8 mouse cellular contexts compared by ENCODE assay signal in the genomic region with DNA sequence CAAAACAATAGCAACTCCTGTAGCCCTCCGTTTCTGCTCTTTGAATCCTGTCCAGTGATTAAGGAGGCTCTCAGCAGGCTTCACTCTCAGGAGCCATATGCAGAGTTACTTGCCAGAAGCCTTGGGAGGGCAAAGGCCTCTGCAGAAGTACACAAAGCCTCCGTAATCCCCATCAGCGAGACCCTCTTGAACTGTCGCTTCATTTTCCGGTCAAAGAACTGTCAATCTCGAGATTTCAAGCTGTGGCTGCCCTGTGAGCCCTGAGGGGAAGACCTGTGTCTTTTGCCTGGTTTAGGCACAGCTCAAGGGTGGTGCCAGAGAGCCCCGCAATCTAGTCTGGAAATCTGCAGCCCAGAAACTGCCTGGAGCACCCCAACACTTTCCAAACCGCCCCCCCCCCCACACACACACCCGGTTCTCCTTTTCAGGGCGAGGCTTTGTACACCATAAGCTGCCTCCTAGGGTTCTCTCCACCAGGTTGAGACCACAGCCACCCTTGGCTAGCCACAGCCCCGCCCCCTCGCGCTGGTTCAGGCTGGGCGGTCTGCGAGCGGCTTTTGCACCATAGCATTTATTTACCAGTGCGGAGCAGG. TPM values are rescaled to one million over a fixed set of nuclear protein-coding genes. Genes with fewer than 3 reads are reported as not detected.
A peak's percentile ranks its signal among the peaks of the same experiment; 100 is the strongest.
DNase-seq lines count a peak whose midpoint lies in the region; ATAC-seq lines count a peak whose summit lies in the region.

No protein-coding gene starts in this region.

- H3K27ac ChIP-seq in heart, embryonic 10.5 days, result peak overlapping the region; percentile 54; the same call in 1 of the 2 replicates
- H3K27ac ChIP-seq in heart, embryonic 14.5 days (replicated peaks in 1 of 2; ENCODE audit: control insufficient read depth in 1 of 2, insufficient read depth in 1 of 2, low read depth in 2 of 2, low read length in 2 of 2), result 0 out of 4 replicates have a peak overlapping the region, but pooled peaks of 1 of the 2 experiments have one; percentile 37
- H3K27ac ChIP-seq in limb, embryonic 13.5 days, result no peak overlapping the region
- peak overlapping the region; percentile 94 for H3K27ac ChIP-seq in midbrain, embryonic 12.5 days (replicated peaks)

- peak overlapping the region; percentile 70 for H3K9ac ChIP-seq in heart, embryonic 14.5 days (ENCODE audit: low read length)
- peak overlapping the region; percentile 35; the same call in 1 of the 2 replicates for H3K9ac ChIP-seq in limb, embryonic 13.5 days
- H3K9ac ChIP-seq in midbrain, embryonic 12.5 days (replicated peaks), result peak overlapping the region; percentile 92

- H3K4me2 ChIP-seq in heart, embryonic 14.5 days (ENCODE audit: low read length), result peak overlapping the region; percentile 95
- H3K4me2 ChIP-seq in limb, embryonic 13.5 days (replicated peaks), result peak overlapping the region; percentile 99
- H3K4me2 ChIP-seq in midbrain, embryonic 12.5 days (replicated peaks), result peak overlapping the region; percentile 86

- peak overlapping the region; percentile 86 for H3K4me3 ChIP-seq in heart, embryonic 10.5 days
- peak overlapping the region; percentile 69 to 75 for H3K4me3 ChIP-seq in heart, embryonic 14.5 days (ENCODE audit: control insufficient read depth in 1 of 2, insufficient read depth in 1 of 2, low read depth in 1 of 2, low read length in 2 of 2)
- peak overlapping the region; percentile 76 for H3K4me3 ChIP-seq in limb, embryonic 13.5 days
- H3K4me3 ChIP-seq in midbrain, embryonic 12.5 days, result peak overlapping the region; percentile 82

- no peaks in the 10 kb centered on the region for H3K36me3 ChIP-seq in heart, embryonic 10.5 days
- no peaks in the 10 kb centered on the region for H3K36me3 ChIP-seq in heart, embryonic 14.5 days (ENCODE audit: control insufficient read depth, insufficient read depth, low read length)
- H3K36me3 ChIP-seq in limb, embryonic 13.5 days, result no peaks in the 10 kb centered on the region
- H3K36me3 ChIP-seq in midbrain, embryonic 12.5 days, result no peaks in the 10 kb centered on the region

- ATAC-seq in heart, embryonic 14.5 days (ENCODE audit: insufficient number of reproducible peaks, insufficient read depth, low FRiP score, low read depth), result no peak
- ATAC-seq in limb, embryonic 13.5 days (ENCODE audit: low FRiP score, low read depth), result no peak
- ATAC-seq in midbrain, embryonic 12.5 days (ENCODE audit: low FRiP score, low read depth), result peak; percentile 31

- DNase-seq in heart, embryonic 10.5 days (ENCODE audit: low spot score), result no peak
- no peak for DNase-seq in heart, postnatal 25 days (ENCODE audit: low spot score)
- DNase-seq in cerebellum, postnatal 10 days, result peak; percentile 69 to 75
- DNase-seq in testis, postnatal 10 days (ENCODE audit: low spot score), result peak; percentile 79
- DNase-seq in left cerebral cortex, adult 8-10 months (ENCODE audit: low spot score in 2 of 2), result no peak

- H3K27me3 ChIP-seq in heart, embryonic 10.5 days (ENCODE audit: insufficient read depth, poor library complexity, severe bottlenecking), result peaks cover 63% of the 10 kb centered on the region
- H3K27me3 ChIP-seq in heart, embryonic 14.5 days (ENCODE audit: control insufficient read depth, insufficient read depth, low read length), result peaks cover 38% of the 10 kb centered on the region
- peaks cover 68% of the 10 kb centered on the region for H3K27me3 ChIP-seq in limb, embryonic 13.5 days
- peaks cover 50% of the 10 kb centered on the region for H3K27me3 ChIP-seq in midbrain, embryonic 12.5 days

- WGBS in heart, embryonic 10.5 days, result 1% methylated on average over 16 of the region's 17 CpGs
- 4% methylated on average over 17 of the region's 17 CpGs for WGBS in heart, embryonic 14.5 days
- WGBS in limb, embryonic 13.5 days, result 2% methylated on average over 17 of the region's 17 CpGs
- WGBS in midbrain, embryonic 12.5 days, result under 1% methylated on average over 16 of the region's 17 CpGs

- peaks cover 48% of the 10 kb centered on the region for H3K4me1 ChIP-seq in heart, embryonic 10.5 days
- peaks cover 2 to 23% of the 10 kb centered on the region in 2 experiments; a peak in 3 of 4 replicates for H3K4me1 ChIP-seq in heart, embryonic 14.5 days (ENCODE audit: control insufficient read depth in 2 of 2, insufficient read depth in 2 of 2, low read length in 2 of 2)
- H3K4me1 ChIP-seq in limb, embryonic 13.5 days, result peaks cover 35% of the 10 kb centered on the region
- H3K4me1 ChIP-seq in midbrain, embryonic 12.5 days, result peaks cover 54% of the 10 kb centered on the region

- intact Hi-C loops in heart, postnatal 25 days (cut with DNase I), result loop anchor here (10.0 kb wide), 1 partner anchor 138 kb away; no protein-coding TSS in a partner anchor

- H3K9me3 ChIP-seq in heart, embryonic 10.5 days, result no peaks in the 10 kb centered on the region
- no peaks in the 10 kb centered on the region for H3K9me3 ChIP-seq in heart, embryonic 14.5 days (ENCODE audit: control insufficient read depth, low read length)
- H3K9me3 ChIP-seq in limb, embryonic 13.5 days, result no peaks in the 10 kb centered on the region
- H3K9me3 ChIP-seq in midbrain, embryonic 12.5 days, result no peaks in the 10 kb centered on the region

RNA-seq across cellular contexts. Expression of gene Plxnc1, which starts 2.1 kb away (rescaled TPM):
- 2.2 and 3.4 TPM in 2 replicates for polyA plus RNA-seq in heart, embryonic 10.5 days (2016; fragmentation: Nextera tagmentation; extraction: Ambion mirVana)
- total RNA-seq in heart, postnatal 25 days (2021), result 1 to 10 TPM; 2.0 to 2.6 TPM
- 6.0 and 6.9 TPM in 2 replicates for polyA plus RNA-seq in heart, embryonic 14.5 days (2014; fragmentation: Nextera tagmentation; extraction: Ambion mirVana)
- polyA plus RNA-seq in limb, embryonic 13.5 days (2015; fragmentation: Nextera tagmentation; extraction: Ambion mirVana), result 2.0 and 2.7 TPM in 2 replicates
- polyA plus RNA-seq in midbrain, embryonic 12.5 days (2016; fragmentation: Nextera tagmentation; extraction: Ambion mirVana), result 6.8 and 7.0 TPM in 2 replicates
- total RNA-seq in left cerebral cortex, adult 8-10 months (2022), result 10 to 100 TPM; 32.6 to 44.3 (median 38.4) TPM

Comparison
In these comparisons a context has a peak if more than half of its experiments do, and no peak if none do; other contexts are left out.
1. DNase-seq: peak in cerebellum, postnatal 10 days (2 of 2) and testis, postnatal 10 days (single experiment); none in heart, embryonic 10.5 days (single experiment), heart, postnatal 25 days (single experiment) and left cerebral cortex, adult 8-10 months (0 of 2).
2. H3K9ac ChIP-seq: peak in every context shown above with its lines; median percentile 92 in midbrain, embryonic 12.5 days; 70 in heart, embryonic 14.5 days; 35 in limb, embryonic 13.5 days.
3. Peak in every context shown above with its lines, with median percentiles within 50 percentile points of each other: H3K4me3 ChIP-seq and H3K4me2 ChIP-seq.